Mouse (Mus musculus): ENCODE measurements around the gene Spic.

- TF ChIP-seq GATA1 (IDR thresholded peaks at IDR 0.05; ENCODE audit: borderline replicate concordance, low read length) = no peak
- TF ChIP-seq FLI1 (IDR thresholded peaks at IDR 0.05; ENCODE audit: low read length) = no peak
Measured at GRCm38 (mm10) chr10:88669719-88670118, 15.1 kb downstream of the Spic start.
